Mouse (Mus musculus): Measurements from ENCODE around the gene Ppef1.
"Not testable (repeated sequence)": the region's sequence is repeated elsewhere in the genome, so short reads cannot be mapped to it uniquely, and the experiment has no call there.

Gene Ppef1

DNA sequence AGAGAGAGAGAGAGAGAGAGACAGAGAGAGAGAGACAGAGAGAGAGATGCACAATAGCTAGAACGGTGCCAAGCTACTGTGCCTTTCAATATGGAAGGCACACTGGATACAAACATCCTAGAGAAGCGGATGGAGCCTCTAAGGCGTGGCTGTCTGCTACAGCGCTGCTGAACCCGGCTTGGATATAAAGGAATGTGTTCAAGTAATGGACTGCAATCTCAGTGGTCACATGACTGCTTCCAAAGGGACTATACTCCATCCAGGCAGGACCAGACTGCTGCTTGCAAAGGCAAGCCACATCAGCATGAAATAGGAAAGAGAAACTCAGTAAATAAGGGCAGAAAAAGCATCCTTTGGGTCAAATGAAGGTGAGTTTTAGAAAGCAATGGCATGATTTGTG lies at the start of gene Ppef1:
TSS of gene Ppef1 (minus strand) at position 116 of the 400 bp plus-strand sequence.
- no peak for DNase-seq (ENCODE audit: extremely low read depth, low read depth, low spot score)

- no peak for DNase-seq (ENCODE audit: extremely low read depth, low read depth, low spot score)
Observed at GRCm38 (mm10) chrX:160782276-160782675, 46.7 kb upstream of the Ppef1 start.

DNA sequence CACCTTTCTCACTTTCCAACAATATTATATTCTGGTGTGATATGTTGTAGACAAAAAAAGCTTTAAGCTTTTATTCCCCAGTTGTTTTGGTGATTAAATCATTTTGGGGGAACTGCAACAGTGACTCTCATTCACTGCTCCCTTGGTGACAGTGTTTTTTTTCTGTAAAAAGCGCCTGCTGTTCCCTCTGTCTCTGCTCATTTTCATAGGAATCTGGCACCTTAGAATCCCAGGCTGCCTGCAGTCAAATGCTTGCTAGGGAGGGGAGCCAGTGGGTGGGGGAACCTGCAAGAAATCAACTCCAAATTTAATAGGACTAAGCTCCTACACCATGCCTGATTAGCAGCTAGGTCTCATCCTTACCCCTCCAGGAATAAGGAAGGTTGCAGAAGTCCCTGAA lies 37.5 kb upstream of the Ppef1 start:
- no peak for DNase-seq (ENCODE audit: extremely low read depth, low read depth, low spot score)

- not testable (repeated sequence) for DNase-seq (ENCODE audit: extremely low read depth, low read depth, low spot score)
Observed at GRCm38 (mm10) chrX:160769622-160770021, 34.1 kb upstream of the Ppef1 start.

GRCm38 (mm10) chrX:160767713-160768112 lies 32.1 kb upstream of the Ppef1 start, which contains the start of gene Rs1:
Gene Rs1, plus strand, starts transcription at chrX:160768013.
- DNase-seq (ENCODE audit: extremely low read depth, low read depth, low spot score), result no peak

GRCm38 (mm10) chrX:160766233-160766616 lies 30.7 kb upstream of the Ppef1 start:
- DNase-seq (ENCODE audit: extremely low read depth, low read depth, low spot score), result no peak

- no peak for DNase-seq (ENCODE audit: extremely low read depth, low read depth, low spot score)
Observed at GRCm38 (mm10) chrX:160765389-160766232, 30.0 kb upstream of the Ppef1 start.

GRCm38 (mm10) chrX:160750808-160751207 lies 15.2 kb upstream of the Ppef1 start:
- DNase-seq (ENCODE audit: extremely low read depth, low read depth, low spot score), result no peak

DNA sequence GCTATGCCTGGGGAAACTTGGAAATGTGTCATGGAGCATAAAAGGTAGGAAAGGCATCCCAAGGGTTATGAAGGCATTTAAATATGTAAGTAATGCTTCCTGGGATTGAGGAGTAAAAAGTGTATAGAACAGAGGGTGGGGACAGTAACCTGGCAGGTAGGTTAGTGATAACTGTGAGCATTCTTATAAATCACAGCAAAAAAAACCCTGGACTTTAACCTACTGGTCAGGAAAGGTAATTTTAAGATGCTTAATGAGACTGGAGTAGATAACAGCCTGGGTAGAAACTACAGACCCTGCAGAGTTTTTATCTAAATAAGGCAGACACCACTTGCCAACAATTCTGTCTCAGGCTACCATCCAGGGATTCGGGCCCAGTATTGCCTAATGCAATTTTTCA lies 13.1 kb upstream of the Ppef1 start:
- DNase-seq (ENCODE audit: extremely low read depth, low read depth, low spot score), result no peak

DNA sequence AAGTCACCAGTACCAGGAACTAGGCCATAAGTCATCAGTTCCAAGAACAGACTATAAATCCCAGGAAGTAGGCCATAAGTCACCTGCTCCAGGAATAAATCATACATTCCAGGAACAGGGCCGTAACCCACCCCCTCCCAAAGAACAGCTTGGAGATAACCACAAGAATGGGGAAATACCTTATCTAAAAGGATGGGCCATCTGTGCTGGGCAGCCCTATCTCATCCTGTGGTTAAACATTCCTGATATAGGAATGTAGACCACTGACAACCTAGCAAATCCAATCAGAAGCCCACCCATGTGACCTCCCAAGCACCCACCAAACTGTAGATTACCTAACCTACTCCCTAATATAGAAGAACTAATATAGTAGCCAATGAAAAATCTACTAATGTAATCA lies 9.8 kb upstream of the Ppef1 start:
- no peak for DNase-seq (ENCODE audit: extremely low read depth, low read depth, low spot score)

DNA sequence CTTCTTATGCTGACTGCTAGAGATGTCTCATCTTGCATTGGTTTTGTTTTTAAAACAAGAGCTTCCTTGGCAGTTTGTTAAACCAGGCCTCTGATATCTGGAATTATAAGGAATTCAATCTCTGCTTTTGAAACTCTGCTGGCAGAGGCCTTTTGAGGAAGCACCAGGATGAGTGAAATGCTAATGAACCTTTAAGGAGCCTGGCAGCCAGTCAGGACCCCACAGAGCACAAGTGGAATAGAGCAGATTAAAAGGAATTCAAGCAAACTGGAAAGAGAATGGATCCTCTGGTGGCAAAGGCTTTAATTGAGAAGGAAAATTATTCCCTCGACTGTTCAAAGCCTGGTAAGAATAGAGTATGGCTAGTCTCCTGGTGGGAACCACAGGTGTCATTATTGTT lies 36.4 kb downstream of the Ppef1 start:
- DNase-seq (ENCODE audit: extremely low read depth, low read depth, low spot score), result no peak

- no peak for DNase-seq (ENCODE audit: extremely low read depth, low read depth, low spot score)
Observed at GRCm38 (mm10) chrX:160691559-160691958, 44.0 kb downstream of the Ppef1 start.

DNA sequence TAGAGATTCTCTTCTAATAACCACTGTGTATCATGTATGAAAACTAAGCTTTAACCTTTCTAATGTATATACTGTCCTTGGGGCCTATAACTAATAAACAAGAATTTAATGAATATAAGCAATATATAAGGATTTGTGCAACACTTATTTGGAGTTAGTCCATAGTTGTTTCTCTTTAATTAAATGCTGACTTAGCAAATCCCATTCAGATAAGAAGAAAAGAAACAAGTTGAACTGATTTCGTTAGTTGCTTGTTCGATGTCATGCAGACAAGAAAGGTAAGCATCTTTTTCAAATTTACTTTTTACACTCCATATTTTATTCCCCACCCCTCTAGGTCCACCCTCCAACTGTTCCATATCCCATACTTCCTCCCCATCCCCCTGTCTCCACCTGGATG lies 45.5 kb downstream of the Ppef1 start:
- no peak for DNase-seq (ENCODE audit: extremely low read depth, low read depth, low spot score)

GRCm38 (mm10) chrX:160669992-160670391 lies 65.6 kb downstream of the Ppef1 start:
- no peak for DNase-seq (ENCODE audit: extremely low read depth, low read depth, low spot score)

DNA sequence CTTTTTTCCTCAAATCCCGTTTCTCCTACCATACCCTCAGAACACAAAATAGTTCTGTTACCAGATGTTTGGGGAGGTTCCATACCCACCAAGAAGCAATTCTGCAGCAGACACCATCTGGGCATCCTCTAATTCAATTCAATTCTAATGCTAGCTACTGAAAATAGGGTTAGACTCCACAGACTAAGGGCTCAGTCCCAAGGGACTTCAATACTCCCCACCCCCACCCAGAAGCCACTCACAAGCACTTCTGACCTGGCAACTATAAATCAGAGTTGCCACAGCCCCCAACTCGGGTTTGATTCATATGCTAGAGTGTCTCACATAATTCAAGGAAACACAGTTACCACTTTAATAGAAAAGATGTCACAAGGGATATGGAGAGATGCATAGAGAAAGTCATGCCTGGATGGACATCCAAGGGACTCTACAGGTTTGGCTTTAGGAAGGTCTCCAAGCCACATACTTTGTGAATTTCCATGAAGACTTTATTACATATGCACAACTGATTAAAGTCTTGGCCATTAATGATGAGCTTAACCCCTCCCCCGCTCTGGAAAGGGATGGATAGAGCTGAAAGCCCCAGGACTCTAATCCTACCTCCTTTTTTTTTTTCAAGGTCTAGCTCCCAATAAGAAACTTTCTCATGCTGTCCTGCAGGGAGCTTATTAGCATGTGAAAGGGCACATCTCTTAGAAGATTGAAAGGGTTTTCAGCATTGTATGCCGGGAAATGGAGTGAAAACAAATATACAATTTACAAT lies 124.5 kb downstream of the Ppef1 start:
- DNase-seq (ENCODE audit: extremely low read depth, low read depth, low spot score), result no peak

DNA sequence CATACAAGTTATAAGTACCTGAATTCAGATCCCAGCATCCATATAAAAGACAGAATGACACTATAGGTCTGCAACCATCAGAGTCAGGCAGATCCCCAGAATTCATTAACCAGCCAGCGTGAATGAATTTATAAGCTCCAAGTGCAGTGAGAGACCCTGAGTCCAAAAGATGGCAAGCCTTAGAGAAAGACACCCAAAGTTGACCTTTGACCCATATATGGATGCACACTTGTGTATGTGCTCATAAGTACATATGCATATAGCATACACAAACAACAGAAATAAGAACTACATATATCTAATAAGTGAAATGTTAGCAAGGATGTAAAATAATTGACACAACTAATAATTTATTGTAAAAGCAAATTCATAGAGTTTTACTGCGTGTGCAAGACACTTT lies 125.1 kb downstream of the Ppef1 start:
- no peak for DNase-seq (ENCODE audit: extremely low read depth, low read depth, low spot score)

GRCm38 (mm10) chrX:160609849-160610248 lies 125.7 kb downstream of the Ppef1 start:
- DNase-seq (ENCODE audit: extremely low read depth, low read depth, low spot score), result no peak

GRCm38 (mm10) chrX:160603981-160604541 lies 131.5 kb downstream of the Ppef1 start:
- no peak for DNase-seq (ENCODE audit: extremely low read depth, low read depth, low spot score)

- no peak for DNase-seq (ENCODE audit: extremely low read depth, low read depth, low spot score)
Observed at GRCm38 (mm10) chrX:160603316-160603715, 132.2 kb downstream of the Ppef1 start.

- DNase-seq (ENCODE audit: extremely low read depth, low read depth, low spot score), result no peak
Observed at GRCm38 (mm10) chrX:160602770-160603169, 132.8 kb downstream of the Ppef1 start.

GRCm38 (mm10) chrX:160601053-160601452 lies 134.5 kb downstream of the Ppef1 start:
- no peak for DNase-seq (ENCODE audit: extremely low read depth, low read depth, low spot score)

Measured in fat pad, adult 2 months (tissue).